Mouse (Mus musculus) ES-Bruce4 (cell line): Measurements from ENCODE around the gene Med1. TPM values are rescaled to one million over a fixed set of nuclear protein-coding genes. Genes with fewer than 3 reads are reported as not detected.
"Not testable (repeated sequence)": the region's sequence is repeated elsewhere in the genome, so short reads cannot be mapped to it uniquely, and the experiment has no call there.

ENCODE experiments used
- H3K27ac ChIP-seq: 2 replicates; pipeline ENCODE4 v1.5.1; 2012; ENCODE audit warnings: low read length, inconsistent platforms; ENCODE audit not compliant: insufficient read depth
- H3K27me3 ChIP-seq: 2 replicates; pipeline ENCODE4 v1.6.1; 2012; ENCODE audit warnings: mild to moderate bottlenecking, low read length, inconsistent platforms; ENCODE audit not compliant: control insufficient read depth, poor library complexity, insufficient read depth, severe bottlenecking
- H3K36me3 ChIP-seq: 2 replicates; pipeline ENCODE4 v1.6.1; 2012; ENCODE audit warnings: inconsistent platforms, mild to moderate bottlenecking, low read length, moderate library complexity; ENCODE audit not compliant: control insufficient read depth, poor library complexity, insufficient read depth, severe bottlenecking
- H3K4me1 ChIP-seq: one replicate; pipeline ENCODE4 v1.8.1; 2011; ENCODE audit warnings: low read length; ENCODE audit not compliant: control insufficient read depth, insufficient read depth
- H3K4me3 ChIP-seq: 2 replicates; pipeline ENCODE4 v1.5.1; 2011; ENCODE audit warnings: low read depth, mild to moderate bottlenecking, low read length
- H3K9ac ChIP-seq: 2 replicates; pipeline ENCODE4 v1.6.1; 2012; ENCODE audit warnings: low read depth, mild to moderate bottlenecking, inconsistent platforms; ENCODE audit not compliant: poor library complexity, severe bottlenecking
- H3K9me3 ChIP-seq: replicated peaks from 2 replicates; pipeline ENCODE4 v1.6.1; 2012; ENCODE audit warnings: mild to moderate bottlenecking, low read length, inconsistent platforms; ENCODE audit not compliant: control insufficient read depth, poor library complexity, insufficient read depth, severe bottlenecking
- CTCF ChIP-seq: IDR thresholded peaks from one replicate; pipeline ENCODE4 v1.8.1; 2011; ENCODE audit warnings: low read depth, low read length
- EP300 ChIP-seq: IDR thresholded peaks from 2 replicates; pipeline ENCODE4 v1.6.1; 2011; ENCODE audit warnings: low read depth, low read length; ENCODE audit not compliant: insufficient read depth
- POLR2A ChIP-seq: IDR thresholded peaks from one replicate; pipeline ENCODE4 v1.8.1; 2011; ENCODE audit warnings: low read length; ENCODE audit not compliant: insufficient read depth
- polyA plus RNA-seq: library from polyadenylated mRNA; stranded (reverse); fragments of >200 nt; gene quantifications from 2 replicates; pipeline ENCODE4 v1.2.4, GENCODE M21; 2011; ENCODE audit warnings: low read depth; ENCODE audit not compliant: missing spikeins, insufficient read depth, insufficient read length

Med1 gene
- polyA plus RNA-seq, result 55.8 and 57.5 TPM in 2 replicates

- peaks cover 27% of the 10 kb centered on the region for H3K36me3 ChIP-seq
- H3K9ac ChIP-seq, result peak within 1 kb of the TSS; percentile 97
- no peak for TF ChIP-seq EP300
- TF ChIP-seq CTCF, result no peak
- no peak for TF ChIP-seq POLR2A
- no peaks in the 10 kb centered on the region for H3K4me1 ChIP-seq
- H3K27ac ChIP-seq, result peak within 1 kb of the TSS; percentile 81
- peak within 1 kb of the TSS; percentile 92 for H3K4me3 ChIP-seq
- H3K27me3 ChIP-seq, result no peaks in the 10 kb centered on the region
- no peaks in the 10 kb centered on the region for H3K9me3 ChIP-seq
Observed at GRCm38 (mm10) chr11:98192901-98193805, at the start of gene Med1. TSS of gene Med1 (minus strand) at chr11:98193293.

GRCm38 (mm10) chr11:98238995-98239394, 45.9 kb upstream of the Med1 start:
- H3K36me3 ChIP-seq, result peaks cover 64% of the 10 kb centered on the region
- TF ChIP-seq CTCF (no peak), POLR2A (no peak), EP300 (no peak)

GRCm38 (mm10) chr11:98238416-98238815, 45.3 kb upstream of the Med1 start:
- H3K27ac ChIP-seq, result no peak overlapping the region
- H3K36me3 ChIP-seq, result peaks cover 63% of the 10 kb centered on the region
- no peak overlapping the region for H3K9ac ChIP-seq
- H3K4me3 ChIP-seq, result no peak overlapping the region
- TF ChIP-seq CTCF (peak; percentile 6), POLR2A (no peak)
- H3K4me1 ChIP-seq, result no peaks in the 10 kb centered on the region
- no peaks in the 10 kb centered on the region for H3K27me3 ChIP-seq
- no peaks in the 10 kb centered on the region for H3K9me3 ChIP-seq

More at GRCm38 (mm10) chr11:98238995-98239394, 45.9 kb upstream of the Med1 start:
- Histone ChIP-seq H3K27me3 (no peaks in the 10 kb centered on the region), H3K4me3 (no peak overlapping the region), H3K9me3 (no peaks in the 10 kb centered on the region), H3K9ac (no peak overlapping the region), H3K27ac (peak overlapping the region; percentile 19; the same call in 1 of the 2 replicates), H3K4me1 (no peaks in the 10 kb centered on the region)

- Histone ChIP-seq H3K9me3 (no peaks in the 10 kb centered on the region), H3K27ac (no peak overlapping the region), H3K9ac (no peak overlapping the region), H3K4me1 (no peaks in the 10 kb centered on the region), H3K4me3 (no peak overlapping the region), H3K27me3 (no peaks in the 10 kb centered on the region), H3K36me3 (peaks cover 71% of the 10 kb centered on the region)
- no peak for TF ChIP-seq EP300
- no peak for TF ChIP-seq CTCF
- no peak for TF ChIP-seq POLR2A
Observed at GRCm38 (mm10) chr11:98226349-98226748, 33.3 kb upstream of the Med1 start.

GRCm38 (mm10) chr11:98213311-98213710, 20.2 kb upstream of the Med1 start:
- H3K27ac ChIP-seq, result no peak overlapping the region
- H3K4me3 ChIP-seq, result no peak overlapping the region
- H3K4me1 ChIP-seq, result no peaks in the 10 kb centered on the region
- no peak overlapping the region for H3K9ac ChIP-seq
- peaks cover 78% of the 10 kb centered on the region for H3K36me3 ChIP-seq
- H3K27me3 ChIP-seq, result no peaks in the 10 kb centered on the region
- TF ChIP-seq POLR2A, result no peak
- TF ChIP-seq CTCF, result no peak
- TF ChIP-seq EP300, result no peak
- no peaks in the 10 kb centered on the region for H3K9me3 ChIP-seq

- not testable (repeated sequence) for H3K27me3 ChIP-seq, H3K9me3 ChIP-seq, H3K9ac ChIP-seq, H3K27ac ChIP-seq, H3K4me3 ChIP-seq, H3K4me1 ChIP-seq
- peaks cover 62% of the 10 kb centered on the region for H3K36me3 ChIP-seq
Observed at GRCm38 (mm10) chr11:98209661-98210060, 16.6 kb upstream of the Med1 start.

GRCm38 (mm10) chr11:98206281-98206680, 13.2 kb upstream of the Med1 start:
- H3K4me1 ChIP-seq, H3K4me3 ChIP-seq, H3K9me3 ChIP-seq, H3K27me3 ChIP-seq, H3K27ac ChIP-seq: not testable (repeated sequence)
- Histone ChIP-seq H3K9ac (peak overlapping the region; percentile 53; the same call in 1 of the 2 replicates), H3K36me3 (peaks cover 37% of the 10 kb centered on the region)
